ENCODE assay signal across 7 mouse cellular contexts in genomic region chr1:181445630-181446257, GRCm38 (mm10).
DNase-seq lines count a peak whose midpoint lies in the region; ATAC-seq lines count a peak whose summit lies in the region.

No protein-coding gene starts in this region.

- H3K27ac ChIP-seq in limb, embryonic 13.5 days: peak overlapping the region; percentile 53; the same call in 1 of the 2 replicates
- H3K27ac ChIP-seq in limb, embryonic 10.5 days: no peak overlapping the region
- peak overlapping the region; percentile 82 for H3K27ac ChIP-seq in heart, embryonic 16.5 days (ENCODE audit: low read length)

- no peaks in the 10 kb centered on the region for H3K36me3 ChIP-seq in limb, embryonic 13.5 days
- H3K36me3 ChIP-seq in limb, embryonic 10.5 days: no peaks in the 10 kb centered on the region
- H3K36me3 ChIP-seq in heart, embryonic 16.5 days (ENCODE audit: control insufficient read depth, insufficient read depth): no peaks in the 10 kb centered on the region

- H3K27me3 ChIP-seq in limb, embryonic 13.5 days: no peaks in the 10 kb centered on the region
- H3K27me3 ChIP-seq in limb, embryonic 10.5 days (ENCODE audit: low read depth, poor library complexity, severe bottlenecking): no peaks in the 10 kb centered on the region
- H3K27me3 ChIP-seq in heart, embryonic 16.5 days (ENCODE audit: control insufficient read depth, insufficient read depth, low read length): no peaks in the 10 kb centered on the region

- H3K4me1 ChIP-seq in limb, embryonic 13.5 days: peaks cover 36% of the 10 kb centered on the region
- H3K4me1 ChIP-seq in limb, embryonic 10.5 days: no peaks in the 10 kb centered on the region
- H3K4me1 ChIP-seq in heart, embryonic 16.5 days (ENCODE audit: control insufficient read depth, insufficient read depth, low read length): peaks cover 45% of the 10 kb centered on the region

- H3K4me3 ChIP-seq in limb, embryonic 13.5 days: no peak overlapping the region
- H3K4me3 ChIP-seq in limb, embryonic 10.5 days: no peak overlapping the region
- no peak overlapping the region for H3K4me3 ChIP-seq in heart, embryonic 16.5 days (ENCODE audit: low read length)

- no peaks in the 10 kb centered on the region for H3K9me3 ChIP-seq in limb, embryonic 13.5 days
- H3K9me3 ChIP-seq in limb, embryonic 10.5 days (replicated peaks): no peaks in the 10 kb centered on the region
- no peaks in the 10 kb centered on the region for H3K9me3 ChIP-seq in heart, embryonic 16.5 days (replicated peaks; ENCODE audit: control insufficient read depth, low read length)

- WGBS in limb, embryonic 13.5 days: 43% methylated on average over 1 of the region's 1 CpGs
- WGBS in limb, embryonic 10.5 days: 62% methylated on average over 1 of the region's 1 CpGs
- 7% methylated on average over 1 of the region's 1 CpGs for WGBS in heart, embryonic 16.5 days

- no peak for ATAC-seq in limb, embryonic 13.5 days (ENCODE audit: low FRiP score, low read depth)
- ATAC-seq in heart, embryonic 16.5 days (replicated peaks; ENCODE audit: extremely low read depth, insufficient read depth, low FRiP score): no peak
- peak; percentile 58; the same call in 1 of the 2 replicates for ATAC-seq in megakaryocyte progenitor cell, adult 5-6 weeks (replicated peaks; ENCODE audit: poor library complexity)

- H3K9ac ChIP-seq in limb, embryonic 13.5 days: no peak overlapping the region
- H3K9ac ChIP-seq in heart, embryonic 16.5 days (ENCODE audit: low read length): no peak overlapping the region

- no peak for DNase-seq in limb, embryonic 10.5 days (ENCODE audit: low spot score)
- DNase-seq in adrenal gland, adult 2 months: peak; percentile 27
- DNase-seq in cerebellum, adult 9-11 months: peak; percentile 83
- no peak for DNase-seq in urinary bladder, postnatal 14 days (ENCODE audit: low spot score)

- no peak overlapping the region for H3K4me2 ChIP-seq in limb, embryonic 13.5 days (replicated peaks)
- H3K4me2 ChIP-seq in heart, embryonic 16.5 days (ENCODE audit: low read depth, low read length): peak overlapping the region; percentile 27; the same call in 1 of the 2 replicates

Comparison
In these comparisons a context has a peak if more than half of its experiments do, and no peak if none do; other contexts are left out.
1. DNase-seq: peak in adrenal gland, adult 2 months (single experiment) and cerebellum, adult 9-11 months (single experiment); none in limb, embryonic 10.5 days (single experiment) and urinary bladder, postnatal 14 days (single experiment).